Mouse (Mus musculus) adrenal gland, adult 8-10 months (tissue): ENCODE measurements around the gene Nsmce4a. TPM values are rescaled to one million over a fixed set of nuclear protein-coding genes. Genes with fewer than 3 reads are reported as not detected.
"Not testable (repeated sequence)": the region's sequence is repeated elsewhere in the genome, so short reads cannot be mapped to it uniquely, and the experiment has no call there.

Source experiments
- DNase-seq: peaks from one replicate; pipeline ENCODE4 v3.0.0; 2022
- total RNA-seq, 4 experiments: library from RNA; stranded (reverse); gene quantifications; 2 replicates each; pipeline ENCODE4 v1.2.4; 2022

Nsmce4a gene
- total RNA-seq: 10 to 100 TPM; 70.1 to 87.9 (median 80.8) TPM

- DNase-seq: no peak
These were observed at the start of gene Nsmce4a for GRCm38 (mm10) chr7:130572821-130573220. TSS of gene Nsmce4a (minus strand) at chr7:130573118.

- no peak for DNase-seq
These were observed 49.4 kb upstream of the Nsmce4a start for GRCm38 (mm10) chr7:130622359-130622758.

GRCm38 (mm10) chr7:130621953-130622352 lies 49.0 kb upstream of the Nsmce4a start:
- no peak for DNase-seq

GRCm38 (mm10) chr7:130621068-130621467 lies 48.1 kb upstream of the Nsmce4a start:
- DNase-seq: no peak

- DNase-seq: no peak
These were observed 44.7 kb upstream of the Nsmce4a start for GRCm38 (mm10) chr7:130617591-130617990.

- DNase-seq: no peak
These were observed 41.1 kb upstream of the Nsmce4a start for GRCm38 (mm10) chr7:130613973-130614372.

GRCm38 (mm10) chr7:130606958-130607357 lies 34.0 kb upstream of the Nsmce4a start:
- no peak for DNase-seq

- DNase-seq: no peak
These were observed 32.2 kb upstream of the Nsmce4a start for GRCm38 (mm10) chr7:130605111-130605510.

- no peak for DNase-seq
These were observed 31.5 kb upstream of the Nsmce4a start for GRCm38 (mm10) chr7:130604390-130604789.

- no peak for DNase-seq
These were observed 30.6 kb upstream of the Nsmce4a start for GRCm38 (mm10) chr7:130603556-130603955.

GRCm38 (mm10) chr7:130602804-130603203 lies 29.9 kb upstream of the Nsmce4a start:
- DNase-seq: no peak

GRCm38 (mm10) chr7:130600546-130600945 lies 27.6 kb upstream of the Nsmce4a start:
- DNase-seq: no peak

- DNase-seq: no peak
These were observed 27.2 kb upstream of the Nsmce4a start for GRCm38 (mm10) chr7:130600074-130600473.

GRCm38 (mm10) chr7:130597546-130597945 lies 24.6 kb upstream of the Nsmce4a start:
- DNase-seq: no peak

- DNase-seq: not testable (repeated sequence)
These were observed 23.3 kb upstream of the Nsmce4a start for GRCm38 (mm10) chr7:130596079-130596855.

- not testable (repeated sequence) for DNase-seq
These were observed 20.7 kb upstream of the Nsmce4a start for GRCm38 (mm10) chr7:130593375-130594239.

- not testable (repeated sequence) for DNase-seq
These were observed 20.1 kb upstream of the Nsmce4a start for GRCm38 (mm10) chr7:130592975-130593374.

- no peak for DNase-seq
These were observed 18.0 kb upstream of the Nsmce4a start for GRCm38 (mm10) chr7:130590845-130591437.

GRCm38 (mm10) chr7:130590081-130590828 lies 17.3 kb upstream of the Nsmce4a start:
- no peak for DNase-seq

GRCm38 (mm10) chr7:130586521-130587072 lies 13.7 kb upstream of the Nsmce4a start:
- DNase-seq: no peak

GRCm38 (mm10) chr7:130578607-130579006 lies 5.7 kb upstream of the Nsmce4a start:
- DNase-seq: no peak

GRCm38 (mm10) chr7:130578066-130578465 lies 5.1 kb upstream of the Nsmce4a start:
- no peak for DNase-seq
